Mouse (Mus musculus) 3134 (cell line): ENCODE measurements at regions not wholly inside any gene's neighbourhood (a gene's known extent, or its start where the extent isn't known, plus 50 kb on each side); places are given as distances from the start of the nearest gene placed in this dataset.

Experiments used
- DNase-seq: peaks from one replicate; pipeline ENCODE4 v3.0.0-alpha.2; 2011; ENCODE audit warnings: low spot score; ENCODE audit not compliant: insufficient read length; ENCODE audit errors: extremely low read depth

- DNase-seq, result no peak
These were observed 118.3 kb downstream of the Snx10 start for GRCm38 (mm10) chr6:51641965-51642364.

- DNase-seq, result no peak
These were observed 125.1 kb downstream of the Snx10 start for GRCm38 (mm10) chr6:51648813-51649212.

- no peak for DNase-seq
These were observed 130.1 kb downstream of the Snx10 start for GRCm38 (mm10) chr6:51653753-51654152.

GRCm38 (mm10) chr6:51654991-51655390, 131.3 kb downstream of the Snx10 start:
- DNase-seq, result no peak

- no peak for DNase-seq
These were observed 132.4 kb downstream of the Snx10 start for GRCm38 (mm10) chr6:51656078-51656477.

GRCm38 (mm10) chr6:51656883-51657640, 133.4 kb downstream of the Snx10 start:
- no peak for DNase-seq

- DNase-seq, result no peak
These were observed 134.7 kb downstream of the Snx10 start for GRCm38 (mm10) chr6:51658360-51658759.

GRCm38 (mm10) chr6:51663178-51663577, 139.5 kb downstream of the Snx10 start:
- DNase-seq, result no peak

GRCm38 (mm10) chr6:51664049-51664448, 140.3 kb downstream of the Snx10 start:
- no peak for DNase-seq

- DNase-seq, result no peak
These were observed 143.3 kb downstream of the Snx10 start for GRCm38 (mm10) chr6:51667022-51667421.

GRCm38 (mm10) chr6:51675342-51675945, 151.7 kb downstream of the Snx10 start:
- no peak for DNase-seq

GRCm38 (mm10) chr6:51677162-51677996, 153.7 kb downstream of the Snx10 start:
- no peak for DNase-seq

GRCm38 (mm10) chr6:51678743-51679142, 155.0 kb downstream of the Snx10 start:
- DNase-seq, result no peak

- no peak for DNase-seq
These were observed 156.6 kb downstream of the Snx10 start for GRCm38 (mm10) chr6:51680239-51680857.

GRCm38 (mm10) chr6:51683131-51683530, 159.4 kb downstream of the Snx10 start:
- DNase-seq, result no peak

- DNase-seq, result no peak
These were observed 162.1 kb downstream of the Snx10 start for GRCm38 (mm10) chr6:51685651-51686287.

GRCm38 (mm10) chr6:51690795-51691563, 167.3 kb downstream of the Snx10 start:
- no peak for DNase-seq

GRCm38 (mm10) chr6:51693984-51694383, 170.3 kb downstream of the Snx10 start:
- DNase-seq, result no peak

GRCm38 (mm10) chr6:51696396-51696795, 172.7 kb downstream of the Snx10 start:
- no peak for DNase-seq

- DNase-seq, result no peak
These were observed 174.1 kb downstream of the Snx10 start for GRCm38 (mm10) chr6:51697754-51698153.
